Mouse (Mus musculus): ENCODE measurements around the gene Pole2.
"Not testable (repeated sequence)": the region's sequence is repeated elsewhere in the genome, so short reads cannot be mapped to it uniquely, and the experiment has no call there.

Pole2 gene

DNA sequence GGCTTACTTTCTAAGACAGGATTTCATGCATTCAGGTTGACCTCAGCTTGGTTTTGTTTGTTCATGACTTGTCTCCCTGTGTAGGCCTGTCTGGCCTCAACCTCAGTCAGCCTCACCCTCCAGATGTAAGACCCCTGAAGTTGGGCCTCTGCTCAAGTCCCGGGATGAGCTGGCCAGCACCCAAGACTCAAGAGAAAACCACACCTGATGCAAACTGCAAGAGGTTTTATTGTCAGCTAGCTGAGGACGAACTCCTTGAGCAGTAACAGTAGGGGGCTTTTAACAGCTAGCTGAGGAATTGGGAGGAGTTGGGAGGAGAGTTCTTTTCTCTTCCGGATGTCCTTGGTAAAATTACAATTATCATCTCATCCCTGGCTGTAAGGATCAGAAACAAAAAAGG lies 50.5 kb downstream of the Pole2 start:
- no peak for DNase-seq

DNA sequence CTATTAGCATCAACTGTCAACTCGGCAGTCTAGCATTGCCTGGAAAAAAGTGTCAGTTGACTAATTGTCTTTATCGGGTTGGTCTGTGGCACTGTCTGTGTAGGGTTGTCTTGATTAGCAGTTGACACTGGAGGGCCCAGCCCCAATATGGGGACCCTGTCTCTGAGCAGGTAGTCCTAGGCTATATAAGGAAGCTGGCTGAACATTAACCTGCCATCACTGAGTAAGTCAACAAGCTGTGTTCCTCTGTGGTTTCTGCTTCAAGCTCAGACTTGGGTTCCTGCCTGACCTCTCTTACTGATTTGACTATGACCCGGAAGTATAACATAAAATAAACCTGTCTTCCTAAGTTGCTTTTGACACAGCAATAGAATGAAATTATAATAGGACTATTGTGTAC lies 52.0 kb downstream of the Pole2 start:
- no peak for DNase-seq

DNA sequence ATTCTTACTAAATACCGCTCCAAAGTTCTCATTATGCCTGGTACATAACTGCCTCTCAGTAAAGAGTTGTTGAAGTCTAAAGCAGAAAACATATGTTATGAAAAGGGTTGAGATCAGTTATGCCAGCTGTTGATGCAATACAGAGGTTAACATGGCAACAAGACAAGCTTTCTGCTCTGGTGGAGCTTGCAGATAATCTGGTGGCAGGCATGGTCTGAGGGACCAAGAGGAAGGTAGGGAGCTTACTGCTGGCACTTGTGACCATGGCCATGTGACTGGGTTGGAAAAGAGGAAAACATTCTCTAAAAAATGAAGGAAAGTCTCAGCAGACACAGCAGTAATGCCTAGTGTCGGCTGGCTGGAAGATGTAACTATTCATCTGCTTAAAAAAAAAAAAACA lies 56.7 kb downstream of the Pole2 start:
- DNase-seq = no peak

GRCm38 (mm10) chr12:69168461-69169106 lies 59.4 kb downstream of the Pole2 start, which contains the start of gene Lrr1:
TSS of gene Lrr1 (plus strand) at chr12:69168814.
- DNase-seq = peak; percentile 87 to 89

GRCm38 (mm10) chr12:69167656-69168460 lies 60.1 kb downstream of the Pole2 start:
- DNase-seq = no peak

DNA sequence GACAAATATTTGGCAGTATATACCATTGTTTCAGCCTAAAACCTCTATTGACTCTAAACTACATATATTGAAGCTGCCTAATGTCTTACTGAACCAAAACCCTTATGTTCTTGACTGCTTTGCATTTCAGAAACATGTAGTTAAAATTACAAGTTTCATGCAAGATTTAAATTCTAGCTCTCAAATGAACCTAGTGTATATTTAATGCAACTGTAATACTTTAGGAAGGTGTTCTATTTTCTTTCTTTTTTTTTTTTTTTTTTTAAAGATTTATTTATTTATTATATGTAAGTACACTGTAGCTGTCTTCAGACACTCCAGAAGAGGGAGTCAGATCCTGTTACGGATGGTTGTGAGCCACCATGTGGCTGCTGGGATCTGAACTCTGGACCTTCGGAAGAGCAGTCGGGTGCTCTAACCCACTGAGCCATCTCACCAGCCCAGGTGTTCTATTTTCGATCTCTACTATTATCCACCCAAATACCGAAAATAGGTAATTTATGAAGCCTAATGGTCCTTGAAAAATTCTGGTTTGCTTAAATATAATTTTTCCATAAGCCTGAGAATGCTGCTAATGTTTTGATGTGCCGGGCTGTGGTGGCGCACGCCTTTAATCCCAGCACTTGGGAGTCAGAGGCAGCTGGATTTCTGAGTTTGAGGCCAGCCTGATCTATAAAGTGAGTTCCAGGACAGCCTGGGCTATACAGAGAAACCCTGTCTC lies 61.0 kb downstream of the Pole2 start:
- DNase-seq = not testable (repeated sequence)

- no peak for DNase-seq
Observed at GRCm38 (mm10) chr12:69164904-69165303, 63.1 kb downstream of the Pole2 start.

- DNase-seq = not testable (repeated sequence)
Observed at GRCm38 (mm10) chr12:69163586-69163985, 64.4 kb downstream of the Pole2 start.

DNA sequence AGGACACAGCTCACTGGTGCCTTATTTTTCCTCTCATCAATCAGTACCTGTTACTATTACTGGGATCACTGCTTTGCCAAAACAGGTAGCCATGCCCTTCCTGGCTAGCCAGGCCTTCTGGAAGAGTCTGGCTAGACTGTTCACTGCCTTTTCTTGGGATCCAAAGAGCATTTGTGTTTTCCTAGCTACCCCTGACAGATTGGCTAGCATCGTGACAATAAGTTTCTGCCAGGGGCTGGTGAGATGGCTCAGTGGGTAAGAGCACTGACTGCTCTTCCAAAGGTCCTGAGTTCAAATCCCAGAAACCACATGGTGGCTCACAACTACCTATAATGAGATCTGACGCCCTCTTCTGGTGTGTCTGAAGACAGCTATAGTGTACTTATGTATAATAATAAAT lies 67.3 kb downstream of the Pole2 start:
- DNase-seq = not testable (repeated sequence)

- no peak for DNase-seq
Observed at GRCm38 (mm10) chr12:69159578-69159940, 68.4 kb downstream of the Pole2 start.

DNA sequence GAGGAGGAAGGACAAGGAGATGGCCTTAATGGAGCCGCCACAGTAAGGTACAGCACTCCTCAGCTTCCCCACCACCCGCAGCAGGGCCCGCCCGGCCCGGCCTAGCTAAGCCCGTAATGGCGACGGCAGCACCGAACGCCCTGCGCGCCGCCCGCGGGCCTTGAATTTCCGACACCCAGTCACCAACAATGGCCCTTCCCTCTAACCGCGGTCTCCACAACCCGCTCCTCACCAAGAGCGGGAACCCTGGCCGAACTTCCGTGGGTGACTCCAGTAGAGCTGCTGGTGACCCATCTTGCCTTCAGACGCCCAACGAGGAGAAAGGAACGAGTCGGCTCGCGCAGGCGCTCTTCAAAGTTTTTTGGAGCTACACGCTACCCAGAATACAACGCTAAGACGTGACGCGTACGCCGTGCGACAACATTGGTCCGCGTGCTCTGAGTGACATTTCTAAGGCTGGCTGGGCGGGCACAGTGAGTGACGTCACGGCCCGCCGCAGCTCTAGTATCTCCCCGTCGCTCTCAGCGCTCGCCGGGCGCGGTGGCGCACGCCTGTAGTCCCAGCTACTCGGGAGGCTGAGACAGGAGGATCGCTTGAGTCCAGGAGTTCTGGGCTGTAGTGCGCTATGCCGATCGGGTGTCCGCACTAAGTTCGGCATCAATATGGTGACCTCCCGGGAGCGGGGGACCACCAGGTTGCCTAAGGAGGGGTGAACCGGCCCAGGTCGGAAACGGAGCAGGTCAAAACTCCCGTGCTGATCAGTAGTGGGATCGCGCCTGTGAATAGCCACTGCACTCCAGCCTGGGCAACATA lies 69.0 kb downstream of the Pole2 start, which contains the start of gene Rps29:
Rps29 (minus strand) TSS at position 422 of the 813 bp plus-strand sequence.
- peak; percentile 97 to 99 for DNase-seq

GRCm38 (mm10) chr12:69158366-69158764 lies 69.6 kb downstream of the Pole2 start:
- no peak for DNase-seq

- no peak for DNase-seq
Observed at GRCm38 (mm10) chr12:69157107-69157506, 70.9 kb downstream of the Pole2 start.

GRCm38 (mm10) chr12:69156436-69156835 lies 71.6 kb downstream of the Pole2 start:
- no peak for DNase-seq

DNA sequence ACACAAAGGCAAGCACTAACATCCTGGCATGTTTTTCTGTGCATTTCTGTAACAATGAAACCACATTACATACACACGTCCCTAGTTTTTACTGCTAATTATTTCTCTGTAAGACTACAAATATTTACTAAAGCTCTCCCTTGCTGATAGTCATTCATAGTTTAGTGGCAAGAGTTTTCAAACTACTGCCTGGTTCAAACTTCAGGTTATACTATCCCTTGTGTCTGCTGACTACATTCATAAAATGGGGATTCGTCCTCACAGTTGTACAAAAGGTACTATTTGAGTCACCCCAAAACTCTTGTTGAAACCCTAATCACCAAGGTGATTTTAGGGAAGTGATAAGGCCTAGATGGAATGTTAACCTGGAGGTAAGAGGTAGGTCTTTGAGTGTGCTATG lies 72.1 kb downstream of the Pole2 start:
- no peak for DNase-seq
